Mouse (Mus musculus) kidney, postnatal 25 days (tissue): ENCODE results near the gene St14.
A peak's percentile ranks its signal among the peaks of the same experiment; 100 is the strongest.
"Not testable (repeated sequence)": the region's sequence is repeated elsewhere in the genome, so short reads cannot be mapped to it uniquely, and the experiment has no call there.

ENCODE experiments used
- DNase-seq, 2 experiments: peaks; one replicate each; pipeline ENCODE4 v3.0.0; 2021; ENCODE audit warnings: mixed read lengths in 2 of 2

St14 gene

DNA sequence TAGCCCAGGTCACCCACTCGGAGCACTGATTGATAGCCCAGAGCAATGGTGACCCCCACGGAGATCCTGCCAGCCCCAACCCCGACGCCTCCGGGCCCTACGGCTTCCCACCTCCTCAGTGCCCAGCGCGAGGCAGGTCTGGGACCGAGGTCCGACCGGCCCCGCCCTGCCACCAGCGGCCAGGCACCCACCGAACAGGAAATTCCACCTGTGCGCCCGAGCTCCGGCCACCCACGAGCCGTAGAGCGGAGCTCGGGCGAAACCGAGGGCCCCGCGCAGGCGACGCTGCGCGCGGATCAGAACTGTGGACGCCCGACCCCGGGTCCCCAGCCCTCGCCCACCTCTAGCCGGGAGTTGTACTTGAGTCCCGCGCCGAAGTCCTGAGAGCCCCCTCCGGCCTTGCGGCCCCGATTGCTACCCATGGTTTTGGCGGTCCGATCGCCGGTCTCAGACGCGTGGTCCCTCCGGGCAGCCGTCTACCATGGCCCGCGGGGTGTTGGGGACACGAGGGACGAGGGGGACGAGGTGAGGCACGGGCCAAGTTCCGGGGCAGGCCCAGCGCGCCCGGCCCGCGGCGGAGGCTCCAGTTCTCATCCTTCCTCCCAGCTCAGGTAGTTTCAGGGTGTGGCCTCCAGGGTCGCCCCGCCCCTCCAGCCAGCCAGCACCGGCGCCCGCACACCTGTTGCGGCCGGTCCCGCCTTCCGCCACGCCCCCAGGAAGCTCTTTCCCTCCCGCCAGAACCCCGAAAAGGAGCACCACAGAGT is at the start of gene St14:
Gene St14 (minus strand): TSS at position 649 of the 764 bp plus-strand sequence.
- peak; percentile 84 to 91 for DNase-seq

- no peak for DNase-seq
These were observed 46.0 kb upstream of the St14 start for GRCm38 (mm10) chr9:31177692-31178091.

GRCm38 (mm10) chr9:31176379-31177130 is 44.9 kb upstream of the St14 start:
- peak; percentile 79 to 85 for DNase-seq

DNA sequence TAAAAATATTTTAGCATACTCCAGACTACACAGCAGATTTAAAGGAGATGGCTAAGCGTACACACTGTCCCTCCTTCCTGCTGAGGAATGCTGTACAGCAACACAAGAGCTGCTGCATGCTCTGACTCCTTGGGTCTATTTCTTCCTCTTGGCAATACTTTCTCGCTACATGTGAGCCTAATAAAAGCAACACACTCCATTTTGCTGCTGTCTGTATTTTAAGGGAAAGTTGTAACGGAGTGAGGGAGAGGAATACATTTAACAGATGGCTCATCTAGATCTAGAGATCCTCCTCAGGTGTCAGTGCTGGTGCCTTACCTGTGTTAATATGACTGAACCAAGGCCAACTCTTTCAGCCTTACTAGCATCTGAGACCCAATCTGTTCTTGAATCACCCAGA is 44.3 kb upstream of the St14 start:
- DNase-seq = no peak

- no peak for DNase-seq
These were observed 43.7 kb upstream of the St14 start for GRCm38 (mm10) chr9:31175346-31175745.

GRCm38 (mm10) chr9:31168356-31169093 is 36.9 kb upstream of the St14 start:
- DNase-seq = no peak

- no peak for DNase-seq
These were observed 35.7 kb upstream of the St14 start for GRCm38 (mm10) chr9:31167305-31167704.

DNA sequence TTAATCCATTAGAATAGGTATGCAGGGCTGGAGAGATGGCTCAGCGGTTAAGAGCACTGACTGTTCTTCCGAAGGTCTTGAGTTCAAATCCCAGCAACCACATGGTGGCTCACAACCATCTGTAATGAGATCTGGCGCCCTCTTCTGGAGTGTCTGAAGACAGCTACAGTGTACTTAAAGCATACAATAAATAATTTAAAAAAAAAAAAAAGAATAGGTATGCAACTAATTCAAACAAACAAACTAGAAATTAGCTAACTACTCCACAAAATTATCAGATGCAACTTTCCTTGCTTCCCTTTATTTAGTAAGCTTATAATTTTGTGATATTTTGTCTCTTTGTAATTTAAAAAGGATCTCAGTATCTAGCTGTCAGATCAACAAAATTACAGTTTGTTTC is 33.9 kb upstream of the St14 start:
- DNase-seq = not testable (repeated sequence)

- no peak for DNase-seq
These were observed 31.7 kb upstream of the St14 start for GRCm38 (mm10) chr9:31163327-31163726.

GRCm38 (mm10) chr9:31162911-31163310 is 31.3 kb upstream of the St14 start:
- no peak for DNase-seq

GRCm38 (mm10) chr9:31159910-31160309 is 28.3 kb upstream of the St14 start:
- peak in 1 of 2 experiments; percentile 50 for DNase-seq

DNA sequence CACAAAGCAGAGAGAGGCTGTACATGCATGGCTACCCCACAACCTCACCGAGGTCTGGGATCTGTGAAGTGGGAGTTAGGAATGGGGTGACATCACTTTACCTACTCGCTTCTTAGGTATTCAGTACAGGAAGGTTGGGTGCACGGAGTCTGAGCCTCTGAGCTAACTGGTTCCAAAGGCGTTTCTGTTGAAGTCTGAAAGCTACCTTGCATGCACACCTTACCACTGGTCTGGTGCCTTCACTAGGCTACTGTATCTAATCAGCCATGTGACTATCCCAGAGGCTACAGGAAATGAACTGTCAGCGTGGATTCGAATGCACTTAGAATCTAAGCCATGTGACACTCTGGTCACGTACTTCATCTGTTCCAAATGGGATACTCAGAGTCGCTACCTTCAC is 24.9 kb upstream of the St14 start:
- DNase-seq = no peak

GRCm38 (mm10) chr9:31151050-31151449 is 19.4 kb upstream of the St14 start:
- no peak for DNase-seq

- DNase-seq = no peak
These were observed 16.5 kb upstream of the St14 start for GRCm38 (mm10) chr9:31148135-31148534.

DNA sequence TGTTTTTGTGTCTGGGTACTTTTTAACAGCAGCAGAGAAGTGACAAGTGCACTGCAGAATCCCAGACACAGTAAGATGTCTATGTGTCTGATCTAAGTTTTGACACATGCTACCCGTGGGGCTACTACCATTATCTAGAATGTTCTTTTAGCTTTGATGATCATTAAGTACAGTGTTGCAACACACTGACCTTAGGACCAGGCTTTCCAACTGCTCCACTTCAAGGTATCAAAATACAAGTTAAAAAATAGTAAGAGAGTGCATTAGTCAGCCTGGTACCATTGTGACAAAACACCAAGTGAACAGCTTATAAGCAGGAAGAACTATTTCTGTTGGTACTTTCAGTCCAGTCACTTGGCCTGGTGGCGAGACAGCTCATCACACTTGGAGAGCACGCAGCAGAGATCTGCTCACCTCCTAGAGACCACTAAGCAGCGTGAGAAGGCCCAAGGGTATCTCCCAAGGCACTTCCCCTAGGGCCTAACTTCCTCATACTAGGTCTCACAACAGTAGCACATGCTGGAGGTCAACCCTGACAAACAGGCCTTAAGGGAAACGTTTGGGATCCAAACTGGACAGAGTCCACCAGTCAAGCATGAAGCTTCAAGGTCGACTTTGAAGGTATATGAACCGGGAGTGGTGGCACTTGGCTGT is 13.7 kb upstream of the St14 start:
- peak; percentile 29 to 55 for DNase-seq

DNA sequence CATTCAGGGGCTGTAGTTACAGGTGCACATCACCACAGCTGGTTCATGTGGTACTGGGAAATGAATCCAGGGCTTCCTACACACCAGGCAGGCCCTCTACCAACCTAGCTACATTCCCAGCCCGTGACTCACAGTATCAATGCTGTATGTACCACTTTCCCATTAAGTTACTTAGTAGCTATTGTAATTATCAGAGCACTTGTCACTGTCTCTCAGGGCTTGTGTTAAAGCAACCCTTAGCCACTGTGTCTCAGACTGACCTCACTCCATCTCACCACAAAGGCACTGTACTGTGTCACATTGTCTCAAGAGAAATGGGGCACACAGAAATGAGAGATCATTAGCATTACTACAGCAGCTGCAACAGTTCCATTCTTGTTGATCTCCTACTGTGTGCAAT is 11.3 kb upstream of the St14 start:
- DNase-seq = no peak

- DNase-seq = no peak
These were observed 1.5 kb upstream of the St14 start for GRCm38 (mm10) chr9:31133131-31133530.

DNA sequence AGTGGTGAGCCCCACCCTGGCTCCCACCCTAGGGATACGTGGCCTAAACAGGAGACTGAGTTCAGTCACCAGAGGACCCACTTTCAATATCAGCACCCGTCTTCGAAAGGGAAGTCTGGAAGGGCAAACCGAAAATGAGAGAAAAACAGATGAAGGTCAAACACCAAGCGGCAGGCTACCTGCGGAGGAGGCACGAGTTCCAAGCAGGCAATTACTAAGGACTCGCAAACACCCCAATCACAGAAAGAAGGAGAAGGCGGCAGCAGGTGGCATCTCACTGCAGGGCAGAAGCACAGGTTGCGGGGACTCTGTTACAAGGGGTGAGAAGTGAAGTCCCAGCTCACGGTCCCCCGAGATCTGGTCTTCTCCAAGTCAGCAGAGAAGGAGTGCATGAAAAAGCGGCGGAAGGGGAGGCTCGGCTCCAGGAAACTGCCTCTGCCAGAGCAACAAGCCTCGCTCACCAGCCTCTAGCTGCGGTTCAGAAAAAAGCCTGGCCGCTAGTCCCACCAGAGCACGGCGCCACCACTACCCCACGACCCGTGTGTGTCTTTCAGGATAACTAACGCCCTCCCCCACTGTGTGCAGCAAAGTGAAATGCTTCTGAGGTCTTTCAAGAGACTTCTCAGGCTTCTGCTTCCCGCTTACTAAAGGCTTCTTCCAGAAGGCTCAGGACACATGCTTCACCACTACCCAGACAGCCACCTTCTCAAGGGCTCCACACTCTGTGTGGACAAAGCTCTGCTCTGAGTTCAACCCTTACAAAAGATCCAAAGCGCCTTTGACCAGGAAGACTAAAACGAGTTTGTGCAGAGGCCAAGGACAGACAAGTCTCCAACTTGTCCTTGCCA is 1.1 kb downstream of the St14 start:
- DNase-seq = no peak

DNA sequence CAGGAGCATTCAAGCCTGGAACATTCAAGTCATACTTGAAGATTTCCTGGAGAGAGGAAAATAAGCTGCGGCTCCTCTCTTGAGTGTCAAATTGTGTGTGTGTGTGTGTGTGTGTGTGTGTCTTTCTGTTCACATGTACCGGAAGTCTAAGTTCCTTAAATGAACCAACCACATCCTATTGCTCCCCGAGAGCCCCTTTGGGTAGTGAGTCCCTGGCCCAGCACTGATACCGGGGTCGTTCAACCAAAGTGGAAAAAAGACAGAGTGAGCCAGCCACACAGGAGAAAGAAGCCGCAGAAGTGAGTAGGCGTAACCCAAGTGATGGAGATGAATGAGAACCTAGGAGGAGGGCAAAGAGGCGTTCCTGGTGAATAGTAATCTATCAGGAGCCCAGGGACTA is 1.7 kb downstream of the St14 start:
- no peak for DNase-seq

DNA sequence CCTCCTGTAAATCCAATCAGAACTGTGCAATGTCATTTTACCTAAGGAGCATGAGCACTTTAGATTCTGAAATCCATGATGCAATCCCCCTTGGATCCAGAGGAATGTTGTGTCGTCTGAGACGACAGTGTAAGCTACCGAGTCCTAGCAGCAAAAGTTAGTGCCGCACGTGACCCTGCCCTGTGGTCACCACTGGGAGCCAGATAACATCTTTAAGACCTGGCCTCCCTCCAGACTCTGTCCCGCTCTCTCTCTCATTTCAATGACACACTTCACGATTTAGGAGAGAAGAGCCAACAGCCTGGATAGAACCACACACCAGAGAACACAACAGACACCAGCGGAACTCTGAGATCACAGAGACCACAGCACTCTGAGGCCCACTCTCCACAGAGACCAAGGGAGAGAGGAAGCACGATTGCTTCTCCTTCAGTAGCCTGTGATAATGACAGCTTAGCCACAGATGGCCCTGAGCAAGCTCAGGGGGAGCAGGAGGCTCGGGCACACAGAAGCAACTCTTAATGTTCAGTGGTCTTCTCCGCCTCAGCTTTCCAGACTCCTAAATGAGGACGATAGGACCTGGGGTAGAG is 3.7 kb downstream of the St14 start:
- DNase-seq = peak; percentile 52 to 75

GRCm38 (mm10) chr9:31126079-31126478 is 5.6 kb downstream of the St14 start:
- no peak for DNase-seq
